Mouse (Mus musculus) layer of hippocampus, postnatal 10 days (tissue): ENCODE results near the gene Rpl26. TPM values are rescaled to one million over a fixed set of nuclear protein-coding genes. Genes with fewer than 3 reads are reported as not detected.
A peak's percentile ranks its signal among the peaks of the same experiment; 100 is the strongest.

Source experiments
- DNase-seq, 2 experiments: peaks; one replicate each; pipeline ENCODE4 v3.0.0; 2021; ENCODE audit warnings: low spot score in 2 of 2
- total RNA-seq, 2 experiments: library from RNA; stranded (reverse); gene quantifications; 2 replicates each; pipeline ENCODE4 v1.2.3; 2021

Rpl26 gene
- total RNA-seq, 2 experiments from 2014 or later = 734 to 739 TPM

GRCm38 (mm10) chr11:68888653-68889052 lies 12.7 kb upstream of the Rpl26 start:
- no peak for DNase-seq

- DNase-seq = no peak
Observed at GRCm38 (mm10) chr11:68890625-68891024, 10.8 kb upstream of the Rpl26 start.

GRCm38 (mm10) chr11:68891823-68892222 lies 9.6 kb upstream of the Rpl26 start:
- DNase-seq = no peak

- no peak for DNase-seq
Observed at GRCm38 (mm10) chr11:68892233-68892832, 9.1 kb upstream of the Rpl26 start.

GRCm38 (mm10) chr11:68893911-68894464 lies 7.4 kb upstream of the Rpl26 start:
- DNase-seq = no peak

GRCm38 (mm10) chr11:68896247-68896646 lies 5.1 kb upstream of the Rpl26 start:
- DNase-seq = no peak

GRCm38 (mm10) chr11:68897120-68897519 lies 4.3 kb upstream of the Rpl26 start:
- DNase-seq = no peak

- no peak for DNase-seq
Observed at GRCm38 (mm10) chr11:68897838-68898237, 3.5 kb upstream of the Rpl26 start.

GRCm38 (mm10) chr11:68898790-68899189 lies 2.6 kb upstream of the Rpl26 start:
- no peak for DNase-seq

GRCm38 (mm10) chr11:68899815-68900214 lies 1.6 kb upstream of the Rpl26 start:
- DNase-seq = no peak

- DNase-seq = no peak
Observed at GRCm38 (mm10) chr11:68900519-68901350, 648 bp upstream of the Rpl26 start.

- no peak for DNase-seq
Observed at GRCm38 (mm10) chr11:68902047-68902364, 623 bp downstream of the Rpl26 start.

GRCm38 (mm10) chr11:68902367-68902766 lies 984 bp downstream of the Rpl26 start:
- DNase-seq = no peak

GRCm38 (mm10) chr11:68902823-68903222 lies 1.4 kb downstream of the Rpl26 start:
- no peak for DNase-seq

GRCm38 (mm10) chr11:68903775-68904174 lies 2.4 kb downstream of the Rpl26 start:
- no peak for DNase-seq

GRCm38 (mm10) chr11:68904375-68905137 lies 3.2 kb downstream of the Rpl26 start:
- peak; percentile 81 to 82 for DNase-seq

GRCm38 (mm10) chr11:68905138-68905531 lies 3.8 kb downstream of the Rpl26 start:
- DNase-seq = no peak

GRCm38 (mm10) chr11:68905665-68906460 lies 4.5 kb downstream of the Rpl26 start:
- DNase-seq = no peak

- no peak for DNase-seq
Observed at GRCm38 (mm10) chr11:68906461-68906790, 5.0 kb downstream of the Rpl26 start.

- no peak for DNase-seq
Observed at GRCm38 (mm10) chr11:68907251-68907650, 5.9 kb downstream of the Rpl26 start.

- no peak for DNase-seq
Observed at GRCm38 (mm10) chr11:68908846-68909503, 7.6 kb downstream of the Rpl26 start.
